Mouse (Mus musculus) heart, adult 11 months (tissue): ENCODE data around the gene Loxl3.

Experiments
- DNase-seq: peaks from one replicate; pipeline ENCODE4 v3.0.0; 2022

Gene Loxl3

GRCm38 (mm10) chr6:83033249-83034185, at the start of gene Loxl3, which contains the start of gene Dok1:
Gene Loxl3 (plus strand): TSS chr6:83034173.
Gene Dok1 (minus strand): TSS chr6:83033471.
- DNase-seq: peak; percentile 99

GRCm38 (mm10) chr6:82987411-82987971, 46.5 kb upstream of the Loxl3 start:
- peak; percentile 7 for DNase-seq

- DNase-seq: peak; percentile 61
Measured at GRCm38 (mm10) chr6:82993696-82994095, 40.3 kb upstream of the Loxl3 start.

GRCm38 (mm10) chr6:82994372-82994771, 39.6 kb upstream of the Loxl3 start:
- peak; percentile 76 for DNase-seq

DNA sequence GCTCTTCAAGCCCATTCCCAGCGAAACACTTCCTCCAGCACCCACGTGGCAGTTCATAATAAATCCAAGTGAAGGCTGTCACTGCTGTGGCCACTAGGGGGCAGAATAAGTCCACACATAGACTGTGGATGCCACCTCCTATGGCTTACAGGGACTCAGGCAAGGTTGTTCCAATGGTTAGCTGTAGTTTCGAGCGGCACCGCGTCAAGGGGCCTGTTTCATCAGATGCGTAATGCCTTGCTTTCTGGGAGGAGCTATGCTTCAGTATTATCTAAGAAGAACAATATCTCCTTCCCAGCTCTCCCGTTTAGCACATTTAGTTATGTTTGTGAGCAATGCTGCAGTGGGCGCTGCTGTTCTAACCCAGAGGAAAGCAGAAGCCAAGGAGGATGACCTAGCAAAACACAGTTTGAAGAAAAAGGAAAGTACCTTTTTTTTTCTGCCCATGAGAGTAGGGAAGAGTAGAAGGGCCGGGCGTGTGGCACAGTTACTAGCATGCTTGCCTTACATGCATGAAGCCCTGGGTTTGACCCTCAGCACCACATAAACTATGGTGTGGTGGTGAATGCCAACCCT, 37.1 kb upstream of the Loxl3 start:
- peak; percentile 99 for DNase-seq

DNA sequence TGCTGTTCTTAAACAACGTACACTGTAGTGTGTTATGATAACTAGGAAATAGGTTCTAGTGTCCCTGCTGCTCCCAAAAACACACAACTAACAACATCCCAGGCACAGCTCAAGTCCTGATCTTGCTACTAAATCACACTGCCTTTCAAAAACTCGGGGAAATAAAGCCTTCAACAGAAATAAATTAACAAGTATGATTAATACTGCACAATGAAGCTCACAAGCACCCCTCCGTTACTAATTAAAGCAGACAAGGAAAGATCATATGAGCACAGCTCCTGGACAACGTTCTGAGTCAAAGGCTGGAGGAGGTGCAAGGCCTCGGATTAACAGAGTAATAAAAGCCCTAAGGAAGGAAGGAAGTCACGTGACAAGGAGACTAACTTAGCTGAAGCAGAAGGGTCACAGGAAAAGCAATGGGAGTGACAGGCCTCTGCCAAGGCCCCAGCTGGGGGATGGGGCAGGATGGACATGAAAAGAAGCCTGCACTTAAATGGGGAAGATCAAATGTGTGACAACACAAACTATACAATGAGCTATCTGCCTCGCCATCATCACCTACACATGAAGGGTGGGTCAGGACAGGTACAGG, 36.4 kb upstream of the Loxl3 start:
- DNase-seq: peak; percentile 98

DNA sequence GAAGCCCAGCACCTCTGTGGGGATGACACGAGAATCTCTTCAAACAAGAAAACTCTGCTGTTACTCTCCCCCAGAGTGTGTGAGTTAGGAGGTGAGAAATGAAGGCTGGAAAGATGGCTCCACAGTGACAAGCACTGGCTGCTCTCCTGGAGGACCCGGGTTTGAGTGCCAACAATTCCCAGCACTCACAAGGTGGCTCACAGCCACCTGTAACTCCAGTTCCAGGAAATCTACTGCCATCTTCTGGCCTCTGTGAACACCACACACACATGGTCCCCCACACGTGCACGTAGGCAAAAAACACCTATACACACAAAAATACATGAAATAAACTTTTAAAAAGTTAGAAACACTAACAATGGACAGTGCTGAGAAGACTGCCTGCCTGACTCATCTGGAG, 35.6 kb upstream of the Loxl3 start:
- DNase-seq: peak; percentile 79

- DNase-seq: peak; percentile 69
Measured at GRCm38 (mm10) chr6:82999986-83000385, 34.0 kb upstream of the Loxl3 start.

DNA sequence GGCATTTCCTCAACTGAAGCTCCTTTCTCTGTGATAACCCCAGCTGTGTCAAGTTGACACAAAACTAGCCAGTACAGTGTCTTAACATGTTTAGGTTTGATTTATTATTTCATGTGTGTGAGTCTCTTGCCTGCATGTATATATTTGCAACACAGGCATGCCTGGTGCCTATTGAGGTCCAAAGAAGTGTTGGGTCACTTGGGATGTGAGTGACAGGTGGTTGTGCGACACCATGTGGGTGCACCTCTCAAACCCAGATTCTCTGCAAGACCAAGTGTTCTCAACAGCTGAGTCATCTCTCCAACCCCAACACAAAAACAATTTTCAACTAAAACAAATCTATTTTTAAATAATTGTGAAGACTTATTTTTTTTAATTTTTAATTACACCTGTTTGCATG, 30.9 kb upstream of the Loxl3 start:
- peak; percentile 74 for DNase-seq

DNA sequence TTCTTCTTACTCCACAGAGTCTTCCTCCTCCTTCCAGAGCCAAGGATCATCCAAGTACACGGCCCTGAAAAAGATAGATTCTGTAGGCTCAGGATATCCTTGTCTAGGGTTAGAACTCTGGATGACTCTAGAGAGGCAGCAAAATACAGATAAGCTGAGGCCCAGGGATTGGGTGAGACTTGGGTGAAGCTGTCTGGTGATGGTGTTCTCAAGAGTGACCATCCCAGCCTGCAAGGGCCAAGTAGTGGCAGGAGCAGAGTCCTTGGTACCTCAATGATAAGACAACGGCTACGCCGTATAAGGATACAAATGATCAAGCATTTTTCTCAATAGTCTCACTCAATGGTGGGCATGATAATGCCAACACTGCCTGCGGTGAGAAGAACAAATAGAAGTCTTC, 30.1 kb upstream of the Loxl3 start:
- peak; percentile 82 for DNase-seq

DNA sequence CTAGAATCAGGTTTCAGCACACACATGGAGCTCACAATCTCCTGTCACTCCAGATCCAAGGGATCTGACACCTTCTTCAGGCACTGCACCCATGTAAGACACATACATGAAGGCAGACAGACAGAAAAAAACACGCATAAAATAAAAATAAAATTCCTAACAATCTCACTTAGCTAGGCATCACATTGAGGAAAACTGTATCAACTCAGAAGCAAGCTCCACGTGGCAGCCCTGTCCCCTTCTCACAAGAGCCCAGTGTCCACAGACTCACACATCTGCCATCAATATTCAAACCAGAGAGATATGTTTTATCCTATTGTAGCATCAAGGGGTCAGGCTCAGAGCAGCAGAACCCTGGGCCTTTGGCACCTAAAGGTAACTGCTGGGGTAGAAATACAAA, 29.7 kb upstream of the Loxl3 start:
- DNase-seq: peak; percentile 88

GRCm38 (mm10) chr6:83004872-83005271, 29.1 kb upstream of the Loxl3 start:
- peak; percentile 98 for DNase-seq

DNA sequence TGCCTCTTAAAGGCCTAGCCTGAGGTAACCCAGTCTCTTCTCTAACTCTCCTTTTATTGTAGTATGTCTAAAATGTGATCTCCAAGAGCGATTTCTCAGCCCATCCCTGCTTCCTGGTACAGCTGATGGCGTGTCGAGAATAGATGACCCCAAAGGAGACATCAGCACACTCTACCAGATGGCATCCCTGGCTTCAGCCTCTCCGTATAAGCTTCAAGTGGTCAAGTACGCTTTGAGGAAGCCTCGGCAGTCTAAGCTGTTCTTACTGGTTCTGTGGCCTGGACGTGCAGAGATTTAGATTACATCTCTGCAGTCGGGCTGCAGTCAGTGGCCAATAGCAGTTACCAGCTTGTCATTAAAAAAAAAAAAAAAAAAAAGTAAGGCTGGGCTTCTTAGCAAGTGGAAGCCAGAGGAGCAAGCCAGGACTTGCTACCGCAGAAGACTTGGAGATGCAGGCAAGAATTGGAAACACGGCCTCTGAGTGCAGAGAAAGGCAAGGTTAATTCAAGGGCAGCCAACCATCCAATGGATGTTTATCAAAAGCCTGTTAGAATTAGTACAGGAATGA, 28.4 kb upstream of the Loxl3 start:
- DNase-seq: peak; percentile 88

GRCm38 (mm10) chr6:83006114-83006513, 27.9 kb upstream of the Loxl3 start:
- no peak for DNase-seq

- peak; percentile 91 for DNase-seq
Measured at GRCm38 (mm10) chr6:83008659-83009058, 25.3 kb upstream of the Loxl3 start.

- no peak for DNase-seq
Measured at GRCm38 (mm10) chr6:83010010-83010409, 24.0 kb upstream of the Loxl3 start.

DNA sequence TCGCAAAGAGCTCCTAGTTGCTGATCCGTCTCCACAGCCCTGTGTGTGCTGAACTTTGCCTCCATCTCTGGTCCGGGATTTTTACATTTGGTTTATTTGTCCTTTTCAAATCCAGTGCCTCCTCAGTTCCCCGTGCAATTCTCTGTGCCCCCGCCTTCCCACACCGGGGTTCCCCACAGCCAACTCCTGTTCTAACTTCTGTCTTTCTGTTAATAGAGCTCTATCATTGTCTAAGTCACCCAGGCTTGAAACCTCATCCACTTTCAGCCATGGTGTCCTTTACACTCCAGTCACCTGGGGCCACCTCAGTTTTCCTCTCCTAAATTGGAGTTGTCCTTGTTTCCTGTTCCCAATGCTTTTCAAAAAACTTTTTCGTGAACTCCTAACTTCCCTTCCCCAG, 22.7 kb upstream of the Loxl3 start:
- peak; percentile 81 for DNase-seq

- DNase-seq: no peak
Measured at GRCm38 (mm10) chr6:83011756-83012155, 22.2 kb upstream of the Loxl3 start.

DNA sequence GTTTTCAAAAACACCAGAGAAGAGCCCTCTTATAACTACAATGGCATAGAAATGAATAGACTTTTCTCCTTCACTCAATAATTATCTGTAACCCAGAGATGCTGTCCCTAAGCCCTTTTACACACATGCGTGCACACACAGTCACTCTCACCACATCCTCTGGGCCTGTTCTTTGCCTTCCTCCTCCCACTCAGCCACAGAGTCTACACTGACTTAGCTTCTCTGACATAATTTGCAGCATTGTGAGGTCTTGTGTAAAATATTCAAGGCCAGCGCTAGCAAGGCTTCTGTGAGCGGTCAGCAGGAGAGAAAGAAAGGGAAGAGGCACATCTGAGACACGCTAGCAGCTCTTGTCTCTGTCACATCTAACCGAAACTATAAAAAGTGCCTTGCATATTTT, 20.5 kb upstream of the Loxl3 start:
- no peak for DNase-seq

GRCm38 (mm10) chr6:83014482-83015466, 19.2 kb upstream of the Loxl3 start:
- DNase-seq: peak; percentile 83

- no peak for DNase-seq
Measured at GRCm38 (mm10) chr6:83015749-83016148, 18.2 kb upstream of the Loxl3 start.

- DNase-seq: peak; percentile 99
Measured at GRCm38 (mm10) chr6:83017190-83017589, 16.8 kb upstream of the Loxl3 start.
